Mouse (Mus musculus) adrenal gland, postnatal 36 days (tissue): ENCODE results near the gene Pfkl. TPM values are rescaled to one million over a fixed set of nuclear protein-coding genes. Genes with fewer than 3 reads are reported as not detected.
"Not testable (repeated sequence)": the region's sequence is repeated elsewhere in the genome, so short reads cannot be mapped to it uniquely, and the experiment has no call there.

Experiments
- DNase-seq, 2 experiments: peaks; one replicate each; pipeline ENCODE4 v3.0.0; 2021; ENCODE audit warnings: mixed read lengths in 1 of 2
- total RNA-seq, 2 experiments: library from RNA; stranded (reverse); gene quantifications; 2 replicates each; pipeline ENCODE4 v1.2.3; 2021

Gene Pfkl
- total RNA-seq, 2 experiments from 2014 or later = 116 to 131 TPM

GRCm38 (mm10) chr10:77971709-77972553 is 38.0 kb downstream of the Pfkl start:
- DNase-seq = peak in 1 of 2 experiments; percentile 31

GRCm38 (mm10) chr10:77971191-77971590 is 38.7 kb downstream of the Pfkl start:
- DNase-seq = peak in 1 of 2 experiments; percentile 25

- DNase-seq = peak in 1 of 2 experiments; percentile 15
These were observed 39.4 kb downstream of the Pfkl start, which contains the start of gene Trpm2 for GRCm38 (mm10) chr10:77970481-77970880. TSS of gene Trpm2 (minus strand) at chr10:77970563.

DNA sequence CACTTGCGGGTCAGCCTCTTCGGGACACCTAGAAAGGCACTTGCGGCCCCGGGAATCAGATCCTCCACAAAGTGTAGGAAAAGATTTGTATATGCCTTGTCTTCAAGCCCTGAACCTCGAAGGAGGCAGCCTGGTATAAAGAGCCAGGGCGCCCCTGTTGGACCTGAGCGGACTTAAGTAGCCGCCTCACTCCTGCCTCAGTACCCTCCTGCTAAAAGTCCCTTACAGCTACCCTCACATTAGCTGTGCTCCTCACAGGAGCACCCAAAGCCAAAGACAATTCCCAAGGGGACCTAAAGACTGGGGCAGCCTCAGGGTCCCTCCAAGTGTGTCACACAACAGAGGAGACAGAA is 39.9 kb downstream of the Pfkl start:
- no peak for DNase-seq

DNA sequence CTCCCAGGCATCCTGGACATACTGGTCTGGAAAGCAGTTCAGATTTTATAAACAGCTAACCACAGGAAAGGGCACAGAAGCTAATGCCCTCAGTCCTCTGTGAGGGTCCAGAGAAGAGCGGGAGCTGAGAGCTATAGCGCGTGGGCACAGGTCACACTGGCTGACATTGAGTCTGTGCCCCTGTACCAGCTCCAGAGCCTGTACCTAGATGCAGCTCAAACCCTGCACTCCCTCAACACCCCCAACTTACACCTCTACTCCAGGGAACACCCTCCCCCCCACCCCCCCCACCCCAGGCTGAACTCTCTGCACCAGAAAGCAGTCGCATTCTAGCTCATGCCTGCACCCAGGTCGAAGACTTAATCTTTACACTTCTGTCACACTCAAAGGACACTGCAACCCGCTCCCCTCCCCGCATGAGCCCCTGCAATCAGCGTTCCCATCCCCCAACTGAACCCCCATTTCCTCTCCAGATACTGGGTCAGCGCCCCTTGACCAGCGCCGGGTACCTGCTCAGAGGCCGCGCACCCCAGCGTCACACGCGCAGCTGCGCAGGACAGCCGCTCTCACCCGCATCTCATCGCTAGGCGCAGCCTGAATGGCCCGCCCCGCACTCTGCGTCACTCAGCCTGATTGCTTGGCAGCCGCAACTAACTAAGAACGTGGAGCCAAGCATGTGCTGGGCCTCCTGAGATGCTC is 40.5 kb downstream of the Pfkl start:
- DNase-seq = peak; percentile 70 to 73

- no peak for DNase-seq
These were observed 45.9 kb downstream of the Pfkl start for GRCm38 (mm10) chr10:77963971-77964370.

- DNase-seq = no peak
These were observed 47.2 kb downstream of the Pfkl start for GRCm38 (mm10) chr10:77962725-77963124.

- not testable (repeated sequence) for DNase-seq
These were observed 59.4 kb downstream of the Pfkl start for GRCm38 (mm10) chr10:77950468-77950867.

- DNase-seq = peak in 1 of 2 experiments; percentile 16
These were observed 70.2 kb downstream of the Pfkl start for GRCm38 (mm10) chr10:77939685-77940084.

Other genes starting within 250 kb of the Pfkl start
- gene Gm3238, start 238.8 kb downstream of the Pfkl start, total RNA-seq = not detected
- gene Gm7138, start 233.1 kb downstream of the Pfkl start, total RNA-seq = not detected
- not detected for gene Gm3250, start 227.5 kb downstream of the Pfkl start, total RNA-seq
- not detected for gene Gm7137, start 221.9 kb downstream of the Pfkl start, total RNA-seq
- not detected for gene Gm9639, start 215.0 kb downstream of the Pfkl start, total RNA-seq
- gene Gm19668, start 210.9 kb downstream of the Pfkl start, total RNA-seq = not detected
- not detected for gene Gm9507, start 198.2 kb downstream of the Pfkl start, total RNA-seq
- gene Gm2696, start 195.4 kb downstream of the Pfkl start, total RNA-seq = not detected
- gene Krtap10-4, start 183.0 kb downstream of the Pfkl start, total RNA-seq = not detected
- not detected for gene Krtap10-10, start 174.1 kb downstream of the Pfkl start, total RNA-seq
- not detected for gene Gm36176, start 163.3 kb downstream of the Pfkl start, total RNA-seq
- not detected for gene Gm10318, start 157.2 kb downstream of the Pfkl start, total RNA-seq
- gene Gm3285, start 148.1 kb downstream of the Pfkl start, total RNA-seq = not detected
- 1 to 10 TPM; 4.2 to 5.7 TPM for gene Lrrc3, start 107.5 kb downstream of the Pfkl start, total RNA-seq
- 1 to 10 TPM; 2.2 to 4.7 TPM for gene Trpm2, start 39.5 kb downstream of the Pfkl start, total RNA-seq
- 10 to 100 TPM; 18.6 to 20.9 TPM for gene 1810043G02Rik, start 31.6 kb downstream of the Pfkl start, total RNA-seq
- 10 to 100 TPM; 24.1 to 38.1 TPM for gene Dnmt3l, start 31.9 kb upstream of the Pfkl start, total RNA-seq
- not detected for gene Aire, start 33.5 kb upstream of the Pfkl start, total RNA-seq
- 10 to 100 TPM; 11.6 to 21.6 TPM for gene Icosl, start 59.2 kb upstream of the Pfkl start, total RNA-seq
- 100 to 1,000 TPM; 221 to 288 TPM for gene D10Jhu81e, start 159.7 kb upstream of the Pfkl start, total RNA-seq
- gene Pwp2, start 175.1 kb upstream of the Pfkl start, total RNA-seq = 10 to 100 TPM; 17.9 to 22.8 TPM
- gene Trappc10, start 234.6 kb upstream of the Pfkl start, total RNA-seq = 10 to 100 TPM; 50.7 to 53.6 TPM